Mouse (Mus musculus) thymus, postnatal 0 days (tissue): Measurements from ENCODE around the gene Thtpa. TPM values are rescaled to one million over a fixed set of nuclear protein-coding genes. Genes with fewer than 3 reads are reported as not detected.

Source experiments
- DNase-seq: peaks from one replicate; pipeline ENCODE4 v3.0.0-alpha.2; 2015; ENCODE audit warnings: low spot score
- polyA plus RNA-seq: library from polyadenylated mRNA; unstranded; fragments of >200 nt; fragmentation: Nextera tagmentation; extraction: Ambion mirVana; gene quantifications from 2 replicates; pipeline ENCODE4 v1.2.1, GENCODE M21; 2015

Thtpa gene
- polyA plus RNA-seq, 1 experiment from 2014 or later, result 9.8 TPM

DNA sequence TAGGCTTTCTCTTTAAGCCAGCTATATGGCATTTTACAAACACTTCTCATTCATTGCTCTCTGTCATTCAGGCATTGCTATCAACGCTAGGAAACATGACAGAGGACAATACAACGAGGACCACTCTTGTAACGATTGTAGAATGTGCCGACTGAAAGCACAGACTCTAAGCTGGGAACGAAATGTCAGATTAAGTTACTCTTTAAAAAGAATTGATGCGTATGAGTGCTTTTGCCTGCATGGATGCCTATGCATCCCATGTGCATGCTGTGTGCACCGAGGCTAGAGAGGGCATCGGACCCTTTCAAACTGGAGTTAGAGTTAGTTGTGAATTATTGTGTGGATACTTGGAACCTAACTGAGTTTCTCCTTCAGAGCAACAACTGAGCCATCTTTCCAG, 41.1 kb downstream of the Thtpa start:
- DNase-seq, result no peak

DNA sequence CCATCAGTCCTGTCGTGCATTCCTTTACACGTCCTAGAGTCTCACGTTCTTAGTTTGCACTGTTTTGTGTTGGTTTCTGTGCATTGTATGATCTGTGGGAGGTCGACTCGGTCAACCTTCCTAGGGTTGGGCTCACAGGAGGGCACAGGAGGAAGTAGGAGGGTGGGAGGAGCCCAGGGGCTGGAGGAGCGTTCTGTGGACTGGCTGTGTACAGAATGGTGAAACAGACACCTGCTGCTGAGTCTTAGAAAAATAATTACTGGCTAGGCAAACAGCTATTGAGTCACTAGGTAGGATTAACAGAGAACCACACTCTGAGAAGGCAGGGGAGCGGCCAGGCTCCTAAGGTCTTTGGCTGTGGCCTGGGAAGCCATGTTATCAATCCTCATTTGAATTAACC, 44.7 kb downstream of the Thtpa start:
- DNase-seq, result no peak

DNA sequence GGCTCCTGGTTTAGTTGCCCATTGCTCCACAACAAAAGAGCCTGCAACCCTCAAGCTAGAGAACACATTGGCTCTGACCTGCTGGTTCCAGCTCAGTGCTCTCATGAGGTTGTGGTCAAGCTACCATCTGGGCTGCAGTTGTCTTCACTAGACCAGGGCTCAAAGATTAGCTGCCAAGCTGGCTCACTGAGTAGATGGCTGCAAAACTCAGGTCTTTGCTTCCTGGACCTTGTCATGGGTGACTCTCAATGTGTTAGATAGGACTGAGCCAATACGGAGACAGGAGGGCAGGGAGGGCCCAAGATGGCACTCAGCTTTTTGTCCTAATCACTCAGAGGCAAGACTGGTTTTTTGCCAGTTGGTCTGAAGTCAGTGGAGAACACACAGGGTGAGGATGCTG, 51.7 kb downstream of the Thtpa start:
- no peak for DNase-seq

- DNase-seq, result no peak
These were observed 52.3 kb downstream of the Thtpa start for GRCm38 (mm10) chr14:55146829-55147401.

DNA sequence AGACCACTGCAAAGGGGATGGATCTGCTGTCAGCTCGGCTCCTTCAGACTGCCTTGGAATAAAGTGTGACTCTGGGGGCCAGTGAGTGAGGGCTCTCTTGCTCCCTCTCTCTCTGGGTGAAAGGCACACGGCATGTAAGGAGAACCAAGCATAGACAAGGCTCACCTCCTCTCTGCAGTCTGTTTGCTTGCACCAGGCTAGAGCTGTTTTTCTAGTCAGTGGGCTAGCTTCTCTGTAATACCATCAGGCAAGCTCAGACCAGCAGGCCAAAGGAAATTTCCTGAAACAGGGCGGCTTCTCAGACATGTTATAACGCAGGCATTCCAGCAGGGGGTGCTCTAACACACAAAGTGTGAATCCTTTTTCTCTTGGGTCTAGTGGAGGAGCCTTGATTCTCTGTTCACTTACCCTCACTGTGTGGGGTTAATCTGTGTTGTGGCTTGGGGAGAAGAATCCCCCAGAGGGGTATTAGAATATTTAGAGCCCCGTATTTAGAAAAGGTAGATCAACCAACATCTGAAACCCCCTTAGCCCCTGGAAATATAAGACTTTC, 53.9 kb downstream of the Thtpa start:
- peak; percentile 54 for DNase-seq

Other genes starting within 250 kb of the Thtpa start
- gene Homez, start 223.8 kb upstream of the Thtpa start, polyA plus RNA-seq, result 7.2 and 8.8 TPM in 2 replicates
- gene Ppp1r3e, start 217.2 kb upstream of the Thtpa start, polyA plus RNA-seq, result 1.8 and 2.2 TPM in 2 replicates
- 1.5 and 1.7 TPM in 2 replicates for gene Bcl2l2, start 211.4 kb upstream of the Thtpa start, polyA plus RNA-seq
- 1.2 TPM in 1 of 2 replicates, not detected in the other for gene Gm20521, start 211.3 kb upstream of the Thtpa start, polyA plus RNA-seq
- 91.7 and 109 TPM in 2 replicates for gene Pabpn1, start 202.3 kb upstream of the Thtpa start, polyA plus RNA-seq
- gene Slc22a17, start 181.7 kb upstream of the Thtpa start, polyA plus RNA-seq, result 4.1 and 4.3 TPM in 2 replicates
- gene Efs, start 168.7 kb upstream of the Thtpa start, polyA plus RNA-seq, result 8.2 and 9.2 TPM in 2 replicates
- gene Il25, start 162.1 kb upstream of the Thtpa start, polyA plus RNA-seq, result not detected in 2 replicates
- gene Cmtm5, start 158.5 kb upstream of the Thtpa start, polyA plus RNA-seq, result 0.22 TPM in 1 of 2 replicates, not detected in the other
- gene Myh6, start 127.9 kb upstream of the Thtpa start, polyA plus RNA-seq, result 0.34 and 0.35 TPM in 2 replicates
- gene Gm17428, start 117.9 kb upstream of the Thtpa start, polyA plus RNA-seq, result not detected in 2 replicates
- gene Myh7, start 100.2 kb upstream of the Thtpa start, polyA plus RNA-seq, result 0.49 and 0.55 TPM in 2 replicates
- gene Ngdn, start 79.3 kb upstream of the Thtpa start, polyA plus RNA-seq, result 128 and 129 TPM in 2 replicates
- 1.1 and 1.5 TPM in 2 replicates for gene Zfhx2, start 2.5 kb upstream of the Thtpa start, polyA plus RNA-seq
- 32.0 and 38.3 TPM in 2 replicates for gene Ap1g2, start 11.8 kb downstream of the Thtpa start, polyA plus RNA-seq
- gene Jph4, start 22.2 kb downstream of the Thtpa start, polyA plus RNA-seq, result 0.09 TPM in 2 replicates
- 0.26 and 0.69 TPM in 2 replicates for gene Dhrs2, start 127.2 kb downstream of the Thtpa start, polyA plus RNA-seq